Mouse (Mus musculus) liver, adult 2 months (tissue): Measurements from ENCODE around the gene Kndc1. TPM values are rescaled to one million over a fixed set of nuclear protein-coding genes. Genes with fewer than 3 reads are reported as not detected.
A peak's percentile ranks its signal among the peaks of the same experiment; 100 is the strongest.

ENCODE experiments used
- DNase-seq: peaks from one replicate; pipeline ENCODE4 v3.0.0-alpha.2; 2011; ENCODE audit warnings: low read depth, low spot score; ENCODE audit errors: extremely low read depth
- H3K27ac ChIP-seq: fragments of 200-500 bp; replicated peaks from 2 replicates; pipeline ENCODE4 v1.5.1; 2012; ENCODE audit warnings: low read depth, mild to moderate bottlenecking, control low read depth, inconsistent platforms, low read length; ENCODE audit not compliant: insufficient read depth
- H3K27me3 ChIP-seq: fragments of 200-500 bp; 2 replicates; pipeline ENCODE4 v1.6.1; 2012; ENCODE audit warnings: mild to moderate bottlenecking, moderate library complexity, low read length, inconsistent platforms; ENCODE audit not compliant: control insufficient read depth, insufficient read depth
- H3K36me3 ChIP-seq: fragments of 200-500 bp; 2 replicates; pipeline ENCODE4 v1.6.1; 2012; ENCODE audit warnings: low read length, inconsistent platforms; ENCODE audit not compliant: control insufficient read depth, insufficient read depth
- H3K4me1 ChIP-seq: fragments of 200-500 bp; 2 replicates; pipeline ENCODE4 v1.6.1; 2011; ENCODE audit warnings: low read length; ENCODE audit not compliant: control insufficient read depth, insufficient read depth
- H3K4me3 ChIP-seq: fragments of 200-500 bp; 2 replicates; pipeline ENCODE4 v1.5.1; 2011; ENCODE audit warnings: low read depth, mild to moderate bottlenecking, control low read depth, low read length, moderate library complexity; ENCODE audit not compliant: insufficient read depth
- H3K79me2 ChIP-seq: fragments of 200-500 bp; 2 replicates; pipeline ENCODE4 v1.6.1; 2012; ENCODE audit warnings: inconsistent platforms, mild to moderate bottlenecking, low read length, moderate library complexity; ENCODE audit not compliant: control insufficient read depth, insufficient read depth
- H3K9ac ChIP-seq: fragments of 200-500 bp; 2 replicates; pipeline ENCODE4 v1.6.1; 2012; ENCODE audit warnings: low read depth, mild to moderate bottlenecking, control low read depth, inconsistent platforms, low read length
- CTCF ChIP-seq: fragments of 200-500 bp; IDR thresholded peaks from 2 replicates; pipeline ENCODE4 v1.5.1; 2011; ENCODE audit warnings: low read depth, low read length, control low read depth
- POLR2A ChIP-seq: fragments of 200-500 bp; IDR thresholded peaks from 2 replicates; pipeline ENCODE4 v1.6.1; 2011; ENCODE audit warnings: low read length, control low read depth; ENCODE audit not compliant: insufficient read depth; ENCODE audit errors: extremely low read depth
- WGBS: fragments of 180-500 bp; shearing (Covaris S2); methylation state at CpG from one replicate; pipeline ENCODE4 v1.1.7; 2018; 5-methylcytosine and 5-hydroxymethylcytosine counted together
- polyA plus RNA-seq: library from polyadenylated mRNA; depleted of rRNA; stranded (reverse); fragments of >200 nt; gene quantifications from 2 replicates; pipeline ENCODE4 v1.2.3, GENCODE M21; 2012
- total RNA-seq: library from RNA; depleted of rRNA; stranded (reverse); fragments of >200 nt; gene quantifications from 2 replicates; pipeline ENCODE4 v1.2.3, GENCODE M21; 2014

The Kndc1 gene
- total and polyA plus RNA-seq, 2 experiments = 0.09 TPM; not detected in 1

DNA sequence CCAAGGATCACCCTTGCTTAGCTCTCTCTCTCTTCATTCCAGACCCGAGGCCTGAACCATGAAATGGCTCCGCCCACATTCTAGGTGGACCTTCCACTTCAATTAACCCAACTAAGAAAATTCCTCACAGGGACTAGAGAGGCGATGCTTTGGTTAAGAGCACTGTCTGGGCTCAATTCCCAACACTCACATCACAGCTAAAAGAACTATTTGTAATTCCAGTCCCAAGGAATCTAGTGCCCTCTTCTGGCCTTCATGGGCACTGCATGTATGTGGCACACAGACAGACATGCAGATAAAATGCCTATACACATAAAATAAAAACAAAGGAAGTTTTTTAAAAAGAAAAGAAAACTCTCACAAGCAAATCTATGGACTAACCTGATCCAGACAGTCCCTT lies 33.1 kb upstream of the Kndc1 start:
- TF ChIP-seq POLR2A (no peak), CTCF (peak; percentile 45; the same call in 1 of the 2 replicates)
- Histone ChIP-seq H3K4me1 (no peaks in the 10 kb centered on the region), H3K36me3 (no peaks in the 10 kb centered on the region), H3K27ac (no peak overlapping the region), H3K27me3 (no peaks in the 10 kb centered on the region), H3K9ac (no peak overlapping the region), H3K79me2 (no peaks in the 10 kb centered on the region), H3K4me3 (no peak overlapping the region)
- peak; percentile 48 for DNase-seq
- 27% methylated on average over 3 of the region's 3 CpGs for WGBS

DNA sequence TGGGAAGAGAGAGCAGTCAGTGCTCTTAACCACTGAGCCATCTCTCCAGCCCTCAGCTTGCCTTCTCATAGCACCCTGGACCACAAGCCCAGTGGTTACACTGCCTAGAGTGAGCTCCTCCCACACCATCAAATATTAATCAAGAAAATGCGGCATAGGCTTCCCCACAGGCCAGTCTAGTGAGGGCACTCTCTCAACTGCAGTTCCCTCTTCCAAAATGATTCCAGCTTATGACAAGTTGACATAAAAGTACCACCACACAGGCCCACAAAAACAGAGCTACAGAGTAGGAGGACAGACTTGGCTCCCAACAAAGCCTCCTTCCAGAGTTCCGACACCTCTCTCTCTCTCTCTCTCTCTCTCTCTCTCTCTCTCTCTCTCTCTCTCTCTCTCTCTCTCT lies 31.4 kb upstream of the Kndc1 start:
- 65% methylated on average over 2 of the region's 2 CpGs for WGBS
- Histone ChIP-seq H3K79me2 (no peaks in the 10 kb centered on the region), H3K36me3 (no peaks in the 10 kb centered on the region), H3K27ac (no peak overlapping the region), H3K4me1 (no peaks in the 10 kb centered on the region), H3K9ac (no peak overlapping the region), H3K4me3 (no peak overlapping the region), H3K27me3 (no peaks in the 10 kb centered on the region)
- no peak for TF ChIP-seq POLR2A
- no peak for DNase-seq

DNA sequence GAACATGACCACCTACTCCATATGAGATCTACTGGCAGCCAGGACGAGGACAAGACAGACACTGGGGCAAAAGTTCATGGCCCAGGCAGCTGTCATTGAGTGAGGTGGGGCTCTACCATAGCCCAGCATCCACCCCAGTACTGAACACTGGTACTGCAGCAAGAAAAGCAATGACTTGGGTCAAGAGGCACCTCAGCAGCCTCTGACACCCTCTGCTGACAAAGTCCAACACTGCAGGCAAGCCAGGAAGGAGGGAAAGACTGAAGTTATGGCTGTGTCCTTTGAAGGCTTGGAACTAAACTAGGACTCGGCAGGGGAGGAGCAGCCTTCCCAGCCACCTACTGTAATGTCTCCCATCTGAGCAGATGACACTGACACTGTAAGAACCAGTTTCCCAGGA lies 30.2 kb upstream of the Kndc1 start:
- no peak overlapping the region for H3K27ac ChIP-seq
- DNase-seq = no peak
- H3K4me3 ChIP-seq = no peak overlapping the region
- no peaks in the 10 kb centered on the region for H3K79me2 ChIP-seq
- no peak overlapping the region for H3K9ac ChIP-seq
- H3K4me1 ChIP-seq = no peaks in the 10 kb centered on the region
- H3K27me3 ChIP-seq = no peaks in the 10 kb centered on the region
- WGBS = 40% methylated on average over 2 of the region's 2 CpGs
- no peaks in the 10 kb centered on the region for H3K36me3 ChIP-seq
- TF ChIP-seq POLR2A (no peak), CTCF (no peak)

- H3K4me1 ChIP-seq = no peaks in the 10 kb centered on the region
- H3K4me3 ChIP-seq = no peak overlapping the region
- H3K27ac ChIP-seq = no peak overlapping the region
- WGBS = 67% methylated on average over 1 of the region's 1 CpGs
- H3K27me3 ChIP-seq = no peaks in the 10 kb centered on the region
- H3K36me3 ChIP-seq = no peaks in the 10 kb centered on the region
- DNase-seq = no peak
- no peak overlapping the region for H3K9ac ChIP-seq
- TF ChIP-seq POLR2A = no peak
- TF ChIP-seq CTCF = no peak
- no peaks in the 10 kb centered on the region for H3K79me2 ChIP-seq
Measured at GRCm38 (mm10) chr7:139864871-139865270, 29.6 kb upstream of the Kndc1 start.

GRCm38 (mm10) chr7:139871014-139871413 lies 23.5 kb upstream of the Kndc1 start:
- Histone ChIP-seq H3K9ac (no peak overlapping the region), H3K36me3 (no peaks in the 10 kb centered on the region), H3K4me3 (no peak overlapping the region), H3K27me3 (no peaks in the 10 kb centered on the region), H3K27ac (no peak overlapping the region), H3K4me1 (no peaks in the 10 kb centered on the region), H3K79me2 (no peaks in the 10 kb centered on the region)
- 89% methylated on average over 5 of the region's 5 CpGs for WGBS
- TF ChIP-seq POLR2A (no peak), CTCF (no peak)
- DNase-seq = no peak

DNA sequence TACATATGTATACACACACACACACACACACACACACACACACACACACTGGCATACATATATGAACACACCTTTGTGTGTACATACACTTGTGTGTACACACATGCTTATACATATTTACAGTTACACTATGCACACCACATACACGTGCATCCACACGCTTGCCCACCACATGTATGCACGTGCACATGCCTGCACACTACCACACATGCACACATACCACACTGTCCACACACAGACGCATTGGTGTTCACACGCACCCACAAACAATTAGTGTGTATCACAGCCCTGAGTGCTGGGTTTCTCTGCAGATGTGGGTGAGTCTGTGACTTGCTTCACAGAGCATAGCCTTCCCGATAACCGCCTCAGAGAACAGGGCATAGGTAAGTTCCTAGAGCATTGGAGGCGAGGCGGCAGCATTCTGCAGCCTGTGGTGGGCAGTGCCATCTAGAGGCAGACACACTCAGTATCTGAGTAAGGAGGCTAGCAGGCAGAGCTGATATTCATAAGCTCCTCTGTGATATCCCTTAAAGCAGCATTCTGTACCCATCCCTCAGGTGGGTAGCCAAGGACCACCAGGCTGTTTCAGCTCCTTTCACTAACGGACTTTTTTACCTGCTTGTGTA lies 17.2 kb upstream of the Kndc1 start:
- Histone ChIP-seq H3K4me1 (no peaks in the 10 kb centered on the region), H3K27ac (no peak overlapping the region), H3K4me3 (no peak overlapping the region), H3K79me2 (no peaks in the 10 kb centered on the region), H3K9ac (no peak overlapping the region), H3K27me3 (no peaks in the 10 kb centered on the region), H3K36me3 (no peaks in the 10 kb centered on the region)
- DNase-seq = no peak
- 70% methylated on average over 10 of the region's 10 CpGs for WGBS
- TF ChIP-seq POLR2A = no peak
- 0 out of 2 replicates have a peak, but pooled peaks have one; percentile 33 for TF ChIP-seq CTCF
